Mouse (Mus musculus) embryonic fibroblast, embryonic 13.5 days (primary cell): ENCODE results near the gene Zbtb17.

Experiments used
- CTCF ChIP-seq: IDR thresholded peaks from 2 replicates; pipeline ENCODE4 v1.5.1; 2011; ENCODE audit warnings: mild to moderate bottlenecking, control low read depth, low read length, moderate library complexity, borderline replicate concordance; ENCODE audit not compliant: insufficient read depth
- POLR2A ChIP-seq: IDR thresholded peaks from 2 replicates; pipeline ENCODE4 v1.6.1; 2011; ENCODE audit warnings: low read depth, mild to moderate bottlenecking, control low read depth, low read length, moderate library complexity

DNA sequence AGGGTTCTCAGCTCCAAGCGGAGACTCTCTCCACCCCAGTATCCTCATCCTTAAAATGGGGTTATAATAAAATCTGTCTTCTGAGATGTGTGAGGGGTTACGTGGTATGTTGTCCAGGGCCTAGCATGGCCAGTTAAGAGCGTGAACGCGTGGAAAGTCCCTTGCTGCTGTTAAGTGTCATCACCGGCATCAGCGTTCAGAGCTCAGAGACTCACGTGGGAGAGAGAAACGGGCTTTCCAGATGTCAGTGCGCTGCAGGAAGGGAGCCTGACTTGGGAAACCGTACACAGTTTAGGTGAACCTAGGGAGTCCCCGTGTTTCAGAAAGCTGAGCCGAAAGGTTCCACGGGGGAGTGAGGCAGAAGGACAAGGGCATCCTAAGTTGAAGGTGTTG is 870 bp downstream of the Zbtb17 start:
- TF ChIP-seq CTCF (no peak), POLR2A (no peak)
